Mouse (Mus musculus): ENCODE data around the gene Tas2r119.

GRCm38 (mm10) chr15:32156126-32156525, 21.0 kb upstream of the Tas2r119 start:
- TF ChIP-seq CTCF (IDR thresholded peaks at IDR 0.05; ENCODE audit: borderline replicate concordance, insufficient read depth, low read depth, low read length) (no peak), POLR2A (IDR thresholded peaks at IDR 0.05; ENCODE audit: borderline replicate concordance, insufficient read depth, low read length) (no peak)

Measured in cerebellum, adult 2 months (tissue).